Comparison of ENCODE assay signal across 22 mouse cellular contexts in the genomic region with DNA sequence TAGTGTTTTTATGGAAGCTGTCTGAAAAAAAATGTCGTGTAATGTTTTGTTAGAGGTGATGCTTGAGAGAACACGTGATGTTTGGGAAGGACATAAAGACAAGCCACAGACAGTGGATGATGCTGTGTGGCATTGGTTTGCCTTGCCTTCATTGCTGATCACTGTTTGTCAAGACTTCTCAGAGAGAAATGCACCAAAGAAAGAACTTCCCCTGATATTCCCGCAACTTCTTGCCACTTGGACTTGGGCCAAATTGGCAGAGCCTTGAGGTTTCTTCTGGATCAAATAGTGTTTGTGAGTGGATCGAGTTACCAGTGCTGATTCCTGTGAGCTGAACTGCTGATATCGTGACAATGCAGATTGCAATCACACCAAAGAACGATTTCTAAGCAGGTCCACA.
A peak's percentile ranks its signal among the peaks of the same experiment; 100 is the strongest.
DNase-seq lines count a peak whose midpoint lies in the region; ATAC-seq lines count a peak whose summit lies in the region.
"Had no signal": no experiment of that assay in that cellular context is flagged by ENCODE, and none has a peak within 500 bp of the region (broad histone marks: within the 10 kb centered on the region; RNA-seq: fewer than 3 reads in every experiment).

No protein-coding gene starts in this region.

- H3K27me3 ChIP-seq in intestine, embryonic 14.5 days (replicated peaks; ENCODE audit: control insufficient read depth, insufficient read depth, low read length) = peaks cover 23% of the 10 kb centered on the region
- H3K27me3 ChIP-seq in intestine, embryonic 16.5 days (replicated peaks; ENCODE audit: control insufficient read depth, insufficient read depth, low read length) = peaks cover 14% of the 10 kb centered on the region; the same call in 1 of the 2 replicates
- H3K27me3 ChIP-seq in midbrain, embryonic 11.5 days (ENCODE audit: control insufficient read depth, insufficient read depth, low read length) = peaks cover 14% of the 10 kb centered on the region
- H3K27me3 ChIP-seq in midbrain, embryonic 16.5 days (ENCODE audit: control insufficient read depth, insufficient read depth, low read depth, low read length) = peaks cover 23% of the 10 kb centered on the region

- DNase-seq in heart, adult 11 months = peak; percentile 60
- no peak for DNase-seq in heart, adult 9 months (ENCODE audit: low spot score in 2 of 2)
- DNase-seq in intestine, embryonic 14.5 days (ENCODE audit: low spot score) = peak; percentile 38
- DNase-seq in midbrain, embryonic 11.5 days (ENCODE audit: low spot score, missing footprints) = peak; percentile 84
- DNase-seq in gastrocnemius, postnatal 36 days = no peak
- DNase-seq: adrenal gland, adult 8-10 months; adrenal gland, postnatal 14 days; adrenal gland, postnatal 36 days; cerebellum, adult 11-12 months; cerebellum, adult 2 months; cerebellum, adult 9-10 months; cerebellum, postnatal 10 days; cerebellum, postnatal 25 days; forebrain, postnatal 0 days had no signal

- H3K9me3 ChIP-seq in intestine, embryonic 14.5 days (ENCODE audit: control insufficient read depth, low read length) = no peaks in the 10 kb centered on the region
- H3K9me3 ChIP-seq in intestine, embryonic 16.5 days (ENCODE audit: control insufficient read depth, low read length) = 0 out of 2 replicates have a peak, but pooled peaks cover 8% of the 10 kb centered on the region
- H3K9me3 ChIP-seq in midbrain, embryonic 11.5 days (ENCODE audit: control insufficient read depth, low read length) = no peaks in the 10 kb centered on the region; the same call in 1 of the 2 replicates
- no peaks in the 10 kb centered on the region for H3K9me3 ChIP-seq in midbrain, embryonic 16.5 days (replicated peaks; ENCODE audit: control insufficient read depth, low read length, poor library complexity, severe bottlenecking)

- H3K27ac ChIP-seq in intestine, embryonic 14.5 days (ENCODE audit: low read depth) = no peak overlapping the region
- H3K27ac ChIP-seq in intestine, embryonic 16.5 days (ENCODE audit: low read length) = no peak overlapping the region
- no peak overlapping the region for H3K27ac ChIP-seq in midbrain, embryonic 11.5 days (ENCODE audit: low read depth, low read length)
- no peak overlapping the region for H3K27ac ChIP-seq in midbrain, embryonic 16.5 days (ENCODE audit: low read length)
- H3K27ac ChIP-seq: embryonic facial prominence, embryonic 10.5 days; embryonic facial prominence, embryonic 12.5 days; forebrain, embryonic 12.5 days; forebrain, embryonic 15.5 days had no signal

- H3K4me1 ChIP-seq in intestine, embryonic 14.5 days (replicated peaks; ENCODE audit: control insufficient read depth, insufficient read depth, low read length) = no peaks in the 10 kb centered on the region
- no peaks in the 10 kb centered on the region for H3K4me1 ChIP-seq in intestine, embryonic 16.5 days (ENCODE audit: control insufficient read depth, insufficient read depth, low read length)
- no peaks in the 10 kb centered on the region for H3K4me1 ChIP-seq in midbrain, embryonic 11.5 days (ENCODE audit: control insufficient read depth, insufficient read depth, low read length)
- H3K4me1 ChIP-seq in midbrain, embryonic 16.5 days (ENCODE audit: control insufficient read depth, insufficient read depth, low read length) = no peaks in the 10 kb centered on the region
- H3K4me1 ChIP-seq: embryonic facial prominence, embryonic 10.5 days; embryonic facial prominence, embryonic 12.5 days; forebrain, embryonic 12.5 days; forebrain, embryonic 15.5 days had no signal

- no peak overlapping the region for H3K4me3 ChIP-seq in intestine, embryonic 14.5 days (ENCODE audit: low read depth, low read length)
- no peak overlapping the region for H3K4me3 ChIP-seq in intestine, embryonic 16.5 days (ENCODE audit: low read length)
- H3K4me3 ChIP-seq in midbrain, embryonic 11.5 days (ENCODE audit: low read depth, low read length) = no peak overlapping the region
- H3K4me3 ChIP-seq in midbrain, embryonic 16.5 days (ENCODE audit: low read depth, low read length) = no peak overlapping the region
- H3K4me3 ChIP-seq: embryonic facial prominence, embryonic 10.5 days; embryonic facial prominence, embryonic 12.5 days; forebrain, embryonic 12.5 days; forebrain, embryonic 15.5 days had no signal

- H3K36me3 ChIP-seq in intestine, embryonic 14.5 days (ENCODE audit: control insufficient read depth, insufficient read depth, low read length) = no peaks in the 10 kb centered on the region
- H3K36me3 ChIP-seq in intestine, embryonic 16.5 days (ENCODE audit: control insufficient read depth, insufficient read depth, low read length) = no peaks in the 10 kb centered on the region
- no peaks in the 10 kb centered on the region for H3K36me3 ChIP-seq in midbrain, embryonic 11.5 days (ENCODE audit: control insufficient read depth, insufficient read depth, low read length)
- no peaks in the 10 kb centered on the region for H3K36me3 ChIP-seq in midbrain, embryonic 16.5 days (ENCODE audit: control insufficient read depth, insufficient read depth, low read length)
- H3K36me3 ChIP-seq: embryonic facial prominence, embryonic 10.5 days; embryonic facial prominence, embryonic 12.5 days; forebrain, embryonic 12.5 days; forebrain, embryonic 15.5 days had no signal

- H3K9ac ChIP-seq in intestine, embryonic 14.5 days (ENCODE audit: low read length) = no peak overlapping the region
- H3K9ac ChIP-seq in intestine, embryonic 16.5 days (ENCODE audit: low read depth, low read length) = no peak overlapping the region
- no peak overlapping the region for H3K9ac ChIP-seq in midbrain, embryonic 11.5 days (ENCODE audit: low read length)
- H3K9ac ChIP-seq in midbrain, embryonic 16.5 days (ENCODE audit: low read depth, low read length) = no peak overlapping the region
- H3K9ac ChIP-seq: embryonic facial prominence, embryonic 12.5 days; forebrain, embryonic 12.5 days; forebrain, embryonic 15.5 days; forebrain, postnatal 0 days had no signal

- WGBS in intestine, embryonic 14.5 days = 79% methylated on average over 6 of the region's 6 CpGs
- 84% methylated on average over 6 of the region's 6 CpGs for WGBS in intestine, embryonic 16.5 days
- WGBS in midbrain, embryonic 11.5 days = 89% methylated on average over 6 of the region's 6 CpGs
- 91% methylated on average over 6 of the region's 6 CpGs for WGBS in midbrain, embryonic 16.5 days

- intact Hi-C loops in gastrocnemius, postnatal 36 days (cut with DNase I) = no loop called here

- H3K4me2 ChIP-seq in intestine, embryonic 14.5 days (ENCODE audit: low read length) = no peak overlapping the region
- H3K4me2 ChIP-seq in intestine, embryonic 16.5 days (ENCODE audit: low read depth, low read length) = no peak overlapping the region
- no peak overlapping the region for H3K4me2 ChIP-seq in midbrain, embryonic 11.5 days
- H3K4me2 ChIP-seq in midbrain, embryonic 16.5 days (ENCODE audit: low read length) = no peak overlapping the region
- H3K4me2 ChIP-seq: embryonic facial prominence, embryonic 12.5 days; forebrain, embryonic 12.5 days; forebrain, embryonic 15.5 days had no signal

- no peak for ATAC-seq in intestine, embryonic 14.5 days (replicated peaks; ENCODE audit: low FRiP score, low TSS enrichment, low read depth)
- no peak for ATAC-seq in intestine, embryonic 16.5 days
- no peak for ATAC-seq in midbrain, embryonic 11.5 days (ENCODE audit: low FRiP score)
- ATAC-seq in midbrain, embryonic 16.5 days = no peak
- ATAC-seq: activated CD4-positive, CD25-positive, alpha-beta regulatory T cell, adult 4 months; forebrain, embryonic 15.5 days; forebrain, postnatal 0 days; Patski had no signal

Comparison
In these comparisons a context has a peak if more than half of its experiments do, and no peak if none do; other contexts are left out.
1. DNase-seq: peak in heart, adult 11 months (single experiment), intestine, embryonic 14.5 days (single experiment) and midbrain, embryonic 11.5 days (single experiment); none in heart, adult 9 months (0 of 2) and gastrocnemius, postnatal 36 days (0 of 2).